Mouse (Mus musculus): ENCODE data around the gene Samd10. TPM values are rescaled to one million over a fixed set of nuclear protein-coding genes. Genes with fewer than 3 reads are reported as not detected.

Gene Samd10
- polyA plus RNA-seq, 1 experiment from 2014 or later = 18.8 TPM

DNA sequence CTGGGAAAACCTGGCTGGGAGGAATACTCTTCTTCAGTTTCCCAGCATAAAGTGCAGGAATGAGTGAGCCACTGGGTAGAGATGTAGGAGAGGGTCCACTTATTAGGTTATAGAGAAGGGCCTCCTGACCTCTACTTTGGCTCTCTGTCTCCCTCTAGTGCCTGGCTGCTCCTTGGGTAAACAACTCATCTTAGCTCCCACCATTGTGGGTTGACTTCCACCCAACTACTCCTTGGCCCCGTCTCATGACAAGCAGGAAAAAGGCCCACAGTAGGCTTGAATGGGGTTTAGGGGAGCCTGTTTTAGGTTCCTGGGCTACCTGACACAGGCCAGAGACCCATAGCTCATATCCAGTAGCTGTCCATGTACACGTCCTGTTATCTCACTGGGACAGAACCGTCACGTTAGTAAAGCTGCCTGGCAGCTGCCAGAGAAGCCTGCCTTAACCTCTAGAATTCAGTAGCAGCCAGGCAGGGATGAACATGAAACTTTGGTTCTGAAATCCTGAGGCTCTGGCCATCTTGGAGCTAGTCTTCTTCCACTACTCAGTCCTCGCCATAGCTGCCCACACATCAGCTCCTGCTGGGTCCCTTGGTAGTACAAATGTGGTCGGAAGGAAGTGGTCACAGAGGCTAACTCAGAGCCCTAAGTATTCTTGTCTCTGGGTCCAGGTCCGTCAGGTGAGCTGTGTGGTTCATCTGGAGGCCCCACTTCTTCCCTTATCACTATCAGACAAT is 30.6 kb downstream of the Samd10 start:
- Histone ChIP-seq H3K27ac (ENCODE audit: low read depth, low read length) (no peak overlapping the region), H3K36me3 (ENCODE audit: control insufficient read depth, insufficient read depth) (peaks cover 29% of the 10 kb centered on the region)
- 76% methylated on average over 7 of the region's 7 CpGs for WGBS

DNA sequence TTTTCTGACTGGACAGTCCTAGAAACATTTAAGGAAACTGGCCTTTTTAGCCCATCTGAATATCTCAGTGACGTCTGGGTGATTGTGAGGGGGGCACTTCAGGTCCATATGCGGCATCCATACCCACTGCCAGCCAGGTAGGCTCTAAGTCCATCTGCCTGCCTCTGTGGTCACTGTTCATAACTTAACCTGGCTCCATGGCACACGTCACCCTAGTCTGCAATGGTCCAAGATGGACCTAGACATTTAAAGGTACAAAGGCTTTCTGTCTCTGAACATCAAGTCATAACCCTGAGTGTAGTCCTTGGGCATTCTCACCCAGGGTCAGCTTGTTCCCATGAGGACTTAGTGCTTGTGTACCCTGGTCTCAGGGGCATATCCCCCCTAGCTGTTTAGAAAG is 31.7 kb downstream of the Samd10 start:
- Histone ChIP-seq H3K27ac (ENCODE audit: low read depth, low read length) (no peak overlapping the region), H3K27me3 (replicated peaks; ENCODE audit: control insufficient read depth, insufficient read depth, low read length) (no peaks in the 10 kb centered on the region), H3K9me3 (ENCODE audit: control insufficient read depth) (no peaks in the 10 kb centered on the region), H3K4me3 (ENCODE audit: low read depth, low read length) (no peak overlapping the region), H3K9ac (ENCODE audit: low read depth, low read length) (no peak overlapping the region), H3K4me1 (replicated peaks; ENCODE audit: control insufficient read depth, insufficient read depth, low read length) (no peaks in the 10 kb centered on the region), H3K4me2 (replicated peaks; ENCODE audit: low read depth) (no peak overlapping the region), H3K36me3 (ENCODE audit: control insufficient read depth, insufficient read depth) (peaks cover 18% of the 10 kb centered on the region)
- WGBS = 90% methylated on average over 3 of the region's 3 CpGs
- TF ChIP-seq CTCF (IDR thresholded peaks at IDR 0.05; ENCODE audit: low read depth) = no peak
- ATAC-seq = no peak

More for the DNA sequence above, 30.6 kb downstream of the Samd10 start:
- Histone ChIP-seq H3K4me3 (ENCODE audit: low read depth, low read length) (no peak overlapping the region), H3K4me1 (replicated peaks; ENCODE audit: control insufficient read depth, insufficient read depth, low read length) (no peaks in the 10 kb centered on the region), H3K9ac (ENCODE audit: low read depth, low read length) (no peak overlapping the region), H3K27me3 (replicated peaks; ENCODE audit: control insufficient read depth, insufficient read depth, low read length) (no peaks in the 10 kb centered on the region), H3K9me3 (ENCODE audit: control insufficient read depth) (no peaks in the 10 kb centered on the region), H3K4me2 (replicated peaks; ENCODE audit: low read depth) (no peak overlapping the region)
- ATAC-seq = no peak
- peak; percentile 77 for TF ChIP-seq CTCF (IDR thresholded peaks at IDR 0.05; ENCODE audit: low read depth)

DNA sequence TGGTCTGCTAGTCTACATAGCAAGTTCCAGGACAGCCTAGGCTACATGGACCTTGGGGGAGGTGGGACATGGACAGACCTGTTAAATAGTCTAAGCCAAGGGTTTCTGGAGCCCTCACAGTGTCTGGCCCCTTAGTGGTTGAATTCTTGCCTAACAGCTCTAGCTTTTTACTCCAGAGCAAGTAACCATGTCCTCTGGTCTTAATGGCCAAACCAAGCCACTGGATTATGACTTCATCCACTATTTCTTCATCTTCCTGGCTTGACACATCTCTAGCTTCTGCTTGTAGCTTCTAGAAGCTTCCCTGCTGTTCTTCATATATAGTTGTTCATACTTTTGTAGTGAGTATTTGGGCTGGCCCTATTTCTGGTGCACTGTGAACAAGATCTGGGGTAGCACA is 45.2 kb downstream of the Samd10 start:
- Histone ChIP-seq H3K27me3 (replicated peaks; ENCODE audit: control insufficient read depth, insufficient read depth, low read length) (no peaks in the 10 kb centered on the region), H3K4me2 (replicated peaks; ENCODE audit: low read depth) (no peak overlapping the region), H3K9me3 (ENCODE audit: control insufficient read depth) (no peaks in the 10 kb centered on the region), H3K36me3 (ENCODE audit: control insufficient read depth, insufficient read depth) (peaks cover 40% of the 10 kb centered on the region), H3K9ac (ENCODE audit: low read depth, low read length) (no peak overlapping the region), H3K27ac (ENCODE audit: low read depth, low read length) (no peak overlapping the region), H3K4me3 (ENCODE audit: low read depth, low read length) (no peak overlapping the region), H3K4me1 (replicated peaks; ENCODE audit: control insufficient read depth, insufficient read depth, low read length) (no peaks in the 10 kb centered on the region)
- no peak for ATAC-seq
- no peak for TF ChIP-seq CTCF (IDR thresholded peaks at IDR 0.05; ENCODE audit: low read depth)

DNA sequence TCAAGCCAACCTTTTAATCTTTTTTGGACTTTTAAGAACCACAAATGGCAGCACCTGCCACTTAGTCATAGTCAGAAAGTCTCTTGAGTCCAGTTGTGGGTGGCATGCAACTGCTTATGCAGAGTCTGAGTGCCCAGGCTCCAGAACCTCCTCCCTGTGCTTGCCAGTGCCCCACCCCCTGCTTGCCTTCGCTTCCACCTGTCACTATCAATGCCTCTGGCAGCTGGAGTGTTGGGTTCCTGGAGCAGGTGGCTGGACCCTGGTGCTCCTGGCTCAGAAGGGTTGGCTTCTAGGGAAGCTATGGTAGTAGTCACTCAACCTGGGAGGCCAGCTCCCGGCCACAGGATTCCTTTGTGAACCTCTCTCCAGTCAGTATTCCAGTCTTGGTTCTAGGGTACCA is 48.8 kb downstream of the Samd10 start:
- no peak overlapping the region for H3K4me2 ChIP-seq (replicated peaks; ENCODE audit: low read depth)
- H3K36me3 ChIP-seq (ENCODE audit: control insufficient read depth, insufficient read depth) = peaks cover 67% of the 10 kb centered on the region

DNA sequence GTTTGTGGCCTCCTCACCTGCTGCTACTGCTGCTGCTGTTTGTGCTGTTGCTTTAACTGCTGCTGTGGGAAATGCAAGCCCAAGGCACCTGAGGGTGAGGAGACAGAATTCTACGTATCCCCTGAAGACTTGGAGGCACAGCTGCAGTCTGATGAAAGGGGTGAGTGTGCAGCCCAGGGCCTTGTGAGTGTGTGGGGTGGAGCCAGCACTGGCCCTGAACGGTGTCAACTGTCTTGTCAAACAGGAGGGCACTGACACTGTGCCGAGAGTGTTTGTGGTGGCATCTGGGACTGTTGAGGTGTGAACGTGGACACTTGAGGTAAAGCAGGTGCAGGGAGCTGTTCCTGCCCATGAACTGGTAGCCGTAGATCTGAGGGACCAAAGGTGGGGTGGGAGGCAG is 50.3 kb downstream of the Samd10 start:
- no peaks in the 10 kb centered on the region for H3K9me3 ChIP-seq (ENCODE audit: control insufficient read depth)
- H3K27me3 ChIP-seq (replicated peaks; ENCODE audit: control insufficient read depth, insufficient read depth, low read length) = no peaks in the 10 kb centered on the region
- TF ChIP-seq CTCF (IDR thresholded peaks at IDR 0.05; ENCODE audit: low read depth) = no peak
- H3K9ac ChIP-seq (ENCODE audit: low read depth, low read length) = no peak overlapping the region
- WGBS = 85% methylated on average over 5 of the region's 5 CpGs
- no peak overlapping the region; the same call in 1 of the 2 replicates for H3K27ac ChIP-seq (ENCODE audit: low read depth, low read length)
- no peaks in the 10 kb centered on the region for H3K4me1 ChIP-seq (replicated peaks; ENCODE audit: control insufficient read depth, insufficient read depth, low read length)
- no peak overlapping the region for H3K4me3 ChIP-seq (ENCODE audit: low read depth, low read length)
- no peak overlapping the region for H3K4me2 ChIP-seq (replicated peaks; ENCODE audit: low read depth)
- H3K36me3 ChIP-seq (ENCODE audit: control insufficient read depth, insufficient read depth) = peaks cover 67% of the 10 kb centered on the region
- ATAC-seq = no peak

More for the DNA sequence above, 48.8 kb downstream of the Samd10 start:
- no peak for TF ChIP-seq CTCF (IDR thresholded peaks at IDR 0.05; ENCODE audit: low read depth)
- H3K9ac ChIP-seq (ENCODE audit: low read depth, low read length) = no peak overlapping the region
- no peak overlapping the region for H3K27ac ChIP-seq (ENCODE audit: low read depth, low read length)
- ATAC-seq = no peak
- H3K9me3 ChIP-seq (ENCODE audit: control insufficient read depth) = no peaks in the 10 kb centered on the region
- no peaks in the 10 kb centered on the region for H3K27me3 ChIP-seq (replicated peaks; ENCODE audit: control insufficient read depth, insufficient read depth, low read length)
- WGBS = 79% methylated on average over 2 of the region's 2 CpGs
- H3K4me3 ChIP-seq (ENCODE audit: low read depth, low read length) = no peak overlapping the region
- H3K4me1 ChIP-seq (replicated peaks; ENCODE audit: control insufficient read depth, insufficient read depth, low read length) = no peaks in the 10 kb centered on the region

DNA sequence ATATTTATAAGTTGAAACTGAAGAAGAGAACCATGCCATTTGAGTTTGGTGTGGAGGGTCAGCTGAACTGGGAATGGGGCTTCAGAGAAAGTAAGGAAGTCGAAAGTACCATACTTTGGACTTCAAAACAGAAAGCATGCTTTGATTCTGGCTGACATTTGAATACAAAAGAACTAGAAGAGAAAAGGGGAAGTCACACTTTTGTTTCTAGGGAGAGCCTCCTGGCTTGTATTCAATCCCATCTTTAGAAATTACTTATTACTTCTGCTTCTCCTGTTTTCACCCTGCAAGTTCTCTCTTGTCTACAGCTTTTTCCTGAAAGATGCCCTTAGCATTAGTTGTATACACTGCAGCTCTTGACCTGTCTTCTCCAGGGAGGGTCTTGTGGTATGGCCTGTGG is 50.8 kb downstream of the Samd10 start:
- 83% methylated on average over 1 of the region's 1 CpGs for WGBS
- Histone ChIP-seq H3K4me2 (replicated peaks; ENCODE audit: low read depth) (no peak overlapping the region), H3K9ac (ENCODE audit: low read depth, low read length) (no peak overlapping the region), H3K36me3 (ENCODE audit: control insufficient read depth, insufficient read depth) (peaks cover 67% of the 10 kb centered on the region), H3K4me3 (ENCODE audit: low read depth, low read length) (no peak overlapping the region), H3K27ac (ENCODE audit: low read depth, low read length) (no peak overlapping the region; the same call in 1 of the 2 replicates), H3K9me3 (ENCODE audit: control insufficient read depth) (no peaks in the 10 kb centered on the region), H3K4me1 (replicated peaks; ENCODE audit: control insufficient read depth, insufficient read depth, low read length) (no peaks in the 10 kb centered on the region), H3K27me3 (replicated peaks; ENCODE audit: control insufficient read depth, insufficient read depth, low read length) (no peaks in the 10 kb centered on the region)
- no peak for ATAC-seq
- TF ChIP-seq CTCF (IDR thresholded peaks at IDR 0.05; ENCODE audit: low read depth) = no peak
